Mouse (Mus musculus) kidney, embryonic 16.5 days (tissue): ENCODE results near the gene Arpc5l. TPM values are rescaled to one million over a fixed set of nuclear protein-coding genes. Genes with fewer than 3 reads are reported as not detected.

Experiments
- ATAC-seq: fragments of 200-750 bp; cut with Nextera tagmentation; 2 replicates; pipeline ENCODE4 v1.8.0; 2017; ENCODE audit warnings: moderate TSS enrichment; ENCODE audit not compliant: low FRiP score, low TSS enrichment
- H3K27ac ChIP-seq: fragments of 300-500 bp; sonication (generic); 2 replicates; pipeline ENCODE4 v1.5.1; 2014; ENCODE audit warnings: low read length
- H3K27me3 ChIP-seq: fragments of 300-500 bp; sonication (generic); 2 replicates; pipeline ENCODE4 v1.6.1; 2014; ENCODE audit warnings: low read length, control low read depth, mixed read lengths; ENCODE audit not compliant: insufficient read depth
- H3K36me3 ChIP-seq: fragments of 300-500 bp; sonication (generic); 2 replicates; pipeline ENCODE4 v1.6.1; 2014; ENCODE audit warnings: low read length, control low read depth, mixed read lengths; ENCODE audit not compliant: insufficient read depth
- H3K4me1 ChIP-seq: fragments of 300-500 bp; sonication (generic); 2 replicates; pipeline ENCODE4 v1.6.1; 2014; ENCODE audit warnings: low read length, control low read depth, mixed read lengths; ENCODE audit not compliant: insufficient read depth
- H3K4me2 ChIP-seq: fragments of 300-500 bp; sonication (generic); replicated peaks from 2 replicates; pipeline ENCODE4 v1.6.1; 2014; ENCODE audit warnings: low read depth, low read length
- H3K4me3 ChIP-seq: fragments of 300-500 bp; sonication (generic); 2 replicates; pipeline ENCODE4 v1.5.1; 2014; ENCODE audit warnings: mild to moderate bottlenecking, low read length
- H3K9ac ChIP-seq: fragments of 300-500 bp; sonication (generic); replicated peaks from 2 replicates; pipeline ENCODE4 v1.6.1; 2014; ENCODE audit warnings: low read length
- H3K9me3 ChIP-seq: fragments of 300-500 bp; sonication (generic); 2 replicates; pipeline ENCODE4 v1.6.1; 2016; ENCODE audit warnings: low read length, control low read depth
- WGBS: fragments of 180-500 bp; shearing (Covaris S2); extraction: QIAGEN DNeasy Blood & Tissue Kit; methylation state at CpG from one replicate; pipeline ENCODE4 v1.1.7; 2014; 5-methylcytosine and 5-hydroxymethylcytosine counted together
- polyA plus RNA-seq: library from polyadenylated mRNA; unstranded; fragments of >200 nt; fragmentation: Nextera tagmentation; extraction: Ambion mirVana; gene quantifications from 2 replicates; pipeline ENCODE4 v1.2.1, GENCODE M21; 2015

Gene Arpc5l
- polyA plus RNA-seq, 1 experiment from 2014 or later, result 114 TPM

- ATAC-seq, result no peak
- Histone ChIP-seq H3K9ac (no peak overlapping the region), H3K36me3 (peaks cover 65% of the 10 kb centered on the region), H3K4me2 (no peak overlapping the region), H3K27ac (no peak overlapping the region), H3K27me3 (no peaks in the 10 kb centered on the region), H3K9me3 (no peaks in the 10 kb centered on the region), H3K4me3 (no peak overlapping the region), H3K4me1 (no peaks in the 10 kb centered on the region)
- WGBS, result 91% methylated on average over 1 of the region's 1 CpGs
These were observed 26.5 kb downstream of the Arpc5l start for GRCm38 (mm10) chr2:39031611-39032010.

GRCm38 (mm10) chr2:39040215-39040614, 35.1 kb downstream of the Arpc5l start:
- no peak overlapping the region for H3K9ac ChIP-seq
- no peaks in the 10 kb centered on the region for H3K4me1 ChIP-seq
- H3K4me2 ChIP-seq, result no peak overlapping the region
- 100% methylated on average over 1 of the region's 1 CpGs for WGBS
- no peaks in the 10 kb centered on the region for H3K9me3 ChIP-seq
- no peak overlapping the region for H3K27ac ChIP-seq
- no peak for ATAC-seq
- H3K27me3 ChIP-seq, result no peaks in the 10 kb centered on the region
- H3K36me3 ChIP-seq, result peaks cover 33% of the 10 kb centered on the region
- no peak overlapping the region for H3K4me3 ChIP-seq

DNA sequence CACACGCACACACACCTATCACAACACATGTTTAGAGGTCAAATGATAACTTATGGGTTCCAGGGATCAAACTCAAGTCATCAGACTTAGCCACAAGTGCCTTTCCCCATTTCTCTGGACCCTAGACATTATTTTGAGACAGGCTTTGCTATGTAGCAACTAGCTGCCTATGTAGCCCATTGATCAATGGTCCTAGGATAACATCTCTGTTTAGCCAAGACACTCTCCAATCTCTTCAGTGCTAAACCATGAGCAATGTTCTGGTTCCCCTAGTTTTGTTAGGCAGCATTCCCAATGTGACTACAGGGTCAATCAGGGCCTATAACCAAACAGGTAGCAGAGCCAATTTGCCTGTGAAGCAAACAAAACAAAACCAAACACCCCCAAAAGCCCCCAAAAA, 43.4 kb downstream of the Arpc5l start:
- Histone ChIP-seq H3K36me3 (peaks cover 37% of the 10 kb centered on the region), H3K4me3 (no peak overlapping the region), H3K9me3 (no peaks in the 10 kb centered on the region), H3K9ac (no peak overlapping the region), H3K4me1 (no peaks in the 10 kb centered on the region), H3K27me3 (no peaks in the 10 kb centered on the region), H3K4me2 (no peak overlapping the region), H3K27ac (no peak overlapping the region)
- WGBS, result 80% methylated on average over 1 of the region's 1 CpGs
- ATAC-seq, result no peak

DNA sequence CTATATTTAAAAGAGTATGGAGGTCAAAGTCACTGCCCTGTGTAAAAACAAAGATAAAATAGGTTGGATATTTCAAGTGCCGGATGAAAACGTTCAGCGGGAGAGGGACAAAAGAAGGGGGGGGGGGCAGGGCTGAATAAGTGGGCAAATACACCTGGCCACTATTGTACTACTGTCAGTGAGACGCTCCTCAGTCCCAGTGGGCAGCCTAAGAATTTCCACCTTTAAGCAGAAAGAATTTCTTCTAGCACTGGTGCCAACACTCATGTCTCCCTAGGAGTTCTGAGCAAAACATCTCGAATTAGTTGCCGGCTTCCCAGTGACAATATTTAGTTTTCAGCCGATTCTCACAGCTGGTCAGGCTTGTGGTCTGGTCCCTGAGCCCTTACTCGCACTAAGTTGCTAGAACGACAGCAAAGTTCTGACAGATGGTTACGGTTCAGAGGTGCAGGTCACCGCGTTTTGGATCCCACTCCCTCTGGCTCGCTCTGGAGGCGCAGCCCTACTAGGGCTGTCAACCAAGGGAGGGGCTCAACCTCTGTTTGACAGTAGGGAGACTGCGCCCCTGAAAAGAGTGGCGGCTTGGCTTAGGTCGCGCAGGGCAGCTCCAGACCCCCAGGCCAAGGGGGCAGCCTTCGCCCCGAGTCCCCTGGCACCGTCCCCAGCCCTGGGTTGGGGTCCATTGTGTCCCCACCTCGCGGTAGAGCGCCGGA, 59.7 kb downstream of the Arpc5l start:
- H3K9me3 ChIP-seq, result no peaks in the 10 kb centered on the region
- H3K4me2 ChIP-seq, result peak overlapping the region; percentile 74
- no peaks in the 10 kb centered on the region for H3K27me3 ChIP-seq
- H3K36me3 ChIP-seq, result peaks cover 10% of the 10 kb centered on the region; the same call in 1 of the 2 replicates
- H3K9ac ChIP-seq, result peak overlapping the region; percentile 90
- peak overlapping the region; percentile 92 for H3K27ac ChIP-seq
- peak; percentile 92 for ATAC-seq
- H3K4me3 ChIP-seq, result peak overlapping the region; percentile 94
- peaks cover 7% of the 10 kb centered on the region for H3K4me1 ChIP-seq
- WGBS, result 4% methylated on average over 25 of the region's 25 CpGs

Other genes starting within 250 kb of the Arpc5l start
- gene Nr6a1, start 77.7 kb upstream of the Arpc5l start, polyA plus RNA-seq, result 0.94 and 1.2 TPM in 2 replicates
- gene Olfml2a, start 73.4 kb upstream of the Arpc5l start, polyA plus RNA-seq, result 5.0 and 5.4 TPM in 2 replicates
- 1.2 and 1.7 TPM in 2 replicates for gene Wdr38, start 7.9 kb upstream of the Arpc5l start, polyA plus RNA-seq
- gene Rpl35, start 276 bp downstream of the Arpc5l start, polyA plus RNA-seq, result 768 and 780 TPM in 2 replicates
- gene Golga1, start 60.2 kb downstream of the Arpc5l start, polyA plus RNA-seq, result 25.8 and 27.2 TPM in 2 replicates
- gene Scai, start 185.4 kb downstream of the Arpc5l start, polyA plus RNA-seq, result 7.7 and 10.1 TPM in 2 replicates
- 78.6 and 84.3 TPM in 2 replicates for gene Ppp6c, start 221.1 kb downstream of the Arpc5l start, polyA plus RNA-seq